ENCODE assay signal across 21 mouse cellular contexts in the genomic region with DNA sequence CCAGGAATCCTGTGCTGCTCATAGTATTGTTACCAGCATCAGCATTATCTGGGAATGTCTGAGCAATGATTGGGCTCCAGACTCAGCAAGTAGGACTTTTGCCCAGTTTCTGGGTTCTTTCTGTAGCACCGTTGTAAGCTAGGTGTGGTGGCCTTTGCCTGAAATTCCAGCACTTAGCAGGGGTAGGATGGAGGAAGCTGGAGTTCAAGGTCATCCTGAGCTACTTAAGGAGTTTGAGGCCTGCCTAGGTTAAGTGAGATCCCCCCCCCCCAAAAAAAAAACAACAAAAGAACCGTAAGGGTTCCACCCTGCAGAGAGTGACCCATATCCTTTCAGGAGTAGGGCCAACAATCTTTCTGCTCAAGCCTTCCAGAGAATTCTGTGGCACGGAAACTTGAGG. TPM values are rescaled to one million over a fixed set of nuclear protein-coding genes. Genes with fewer than 3 reads are reported as not detected.
DNase-seq lines count a peak whose midpoint lies in the region; ATAC-seq and TF ChIP-seq lines count a peak whose summit lies in the region.
"Had no signal": no experiment of that assay in that cellular context is flagged by ENCODE, and none has a peak within 500 bp of the region (broad histone marks: within the 10 kb centered on the region; RNA-seq: fewer than 3 reads in every experiment).

No protein-coding gene starts in this region.

- no peak for TF ChIP-seq EP300 in heart, adult 2 months (IDR thresholded peaks at IDR 0.05; ENCODE audit: insufficient read depth, low read depth, low read length)

- peaks cover 4% of the 10 kb centered on the region; the same call in 1 of the 2 replicates for H3K9me3 ChIP-seq in midbrain, embryonic 13.5 days
- H3K9me3 ChIP-seq: forebrain, embryonic 15.5 days had no signal

- H3K27ac ChIP-seq in heart, adult 2 months = no peak overlapping the region
- no peak overlapping the region for H3K27ac ChIP-seq in midbrain, embryonic 13.5 days
- H3K27ac ChIP-seq: embryonic facial prominence, embryonic 10.5 days; embryonic facial prominence, embryonic 12.5 days; forebrain, embryonic 13.5 days; forebrain, embryonic 15.5 days had no signal

- 43% methylated on average over 3 of the region's 3 CpGs for WGBS in heart, adult 2 months
- 94% methylated on average over 3 of the region's 3 CpGs for WGBS in midbrain, embryonic 13.5 days

- no peaks in the 10 kb centered on the region for H3K79me2 ChIP-seq in heart, adult 2 months (replicated peaks; ENCODE audit: control insufficient read depth, insufficient read depth, low read length)

- H3K27me3 ChIP-seq in heart, adult 2 months (ENCODE audit: control insufficient read depth, insufficient read depth, low read length) = no peaks in the 10 kb centered on the region
- H3K27me3 ChIP-seq in midbrain, embryonic 13.5 days = no peaks in the 10 kb centered on the region
- H3K27me3 ChIP-seq: CH12.LX; embryonic facial prominence, embryonic 12.5 days; forebrain, embryonic 13.5 days; forebrain, embryonic 15.5 days had no signal

- H3K9ac ChIP-seq in heart, adult 2 months (ENCODE audit: low read depth, low read length) = no peak overlapping the region
- no peak overlapping the region for H3K9ac ChIP-seq in midbrain, embryonic 13.5 days (replicated peaks)
- H3K9ac ChIP-seq: embryonic facial prominence, embryonic 12.5 days; forebrain, embryonic 13.5 days; forebrain, embryonic 15.5 days; forebrain, postnatal 0 days had no signal

- H3K4me1 ChIP-seq in heart, adult 2 months (ENCODE audit: control insufficient read depth, insufficient read depth, low read length) = no peaks in the 10 kb centered on the region
- no peaks in the 10 kb centered on the region for H3K4me1 ChIP-seq in midbrain, embryonic 13.5 days (replicated peaks)
- H3K4me1 ChIP-seq: embryonic facial prominence, embryonic 10.5 days; embryonic facial prominence, embryonic 12.5 days; forebrain, embryonic 13.5 days; forebrain, embryonic 15.5 days had no signal

- no peak for ATAC-seq in midbrain, embryonic 13.5 days
- ATAC-seq: CD4-positive, CD25-positive, alpha-beta regulatory T cell, adult 4 months; forebrain, embryonic 13.5 days; forebrain, embryonic 15.5 days; forebrain, postnatal 0 days had no signal

- peak; percentile 52 for DNase-seq in heart, adult 11 months
- DNase-seq in heart, adult 2 months = no peak
- peak; percentile 48 for DNase-seq in ZHBTc4 (ENCODE audit: low read depth, low spot score)
- DNase-seq in ovary, postnatal 10 days (ENCODE audit: low spot score) = no peak
- DNase-seq: adrenal gland, adult 8-10 months; adrenal gland, postnatal 14 days; adrenal gland, postnatal 36 days; B cell, adult 2 months; cerebellum, adult 11-12 months; cerebellum, adult 2 months; cerebellum, adult 9-10 months; cerebellum, postnatal 10 days; cerebellum, postnatal 25 days; forebrain, postnatal 0 days had no signal

- no peak for TF ChIP-seq CTCF in heart, adult 2 months (IDR thresholded peaks at IDR 0.05)

- TF ChIP-seq POLR2A in heart, adult 2 months (IDR thresholded peaks at IDR 0.05; ENCODE audit: insufficient read depth, low read depth, low read length) = no peak

- no peak overlapping the region for H3K4me2 ChIP-seq in midbrain, embryonic 13.5 days (replicated peaks)
- H3K4me2 ChIP-seq: embryonic facial prominence, embryonic 12.5 days; forebrain, embryonic 13.5 days; forebrain, embryonic 15.5 days had no signal

- H3K36me3 ChIP-seq in heart, adult 2 months (ENCODE audit: control insufficient read depth, insufficient read depth, low read length) = no peaks in the 10 kb centered on the region
- peaks cover 40% of the 10 kb centered on the region for H3K36me3 ChIP-seq in midbrain, embryonic 13.5 days

- intact Hi-C loops in heart, adult 2 months (cut with DNase I) = no loop called here

- H3K4me3 ChIP-seq in heart, adult 2 months = no peak overlapping the region
- H3K4me3 ChIP-seq in midbrain, embryonic 13.5 days (replicated peaks) = no peak overlapping the region
- H3K4me3 ChIP-seq: embryonic facial prominence, embryonic 10.5 days; embryonic facial prominence, embryonic 12.5 days; forebrain, embryonic 13.5 days; forebrain, embryonic 15.5 days had no signal

RNA-seq across cellular contexts. Expression of gene Zbtb2, which starts 23.3 kb away (rescaled TPM):
- total RNA-seq in heart, adult 2 months (2021) = 1 to 10 TPM; 4.9 to 6.1 TPM
- polyA plus RNA-seq in heart, adult 2 months (2012; rRNA removed) = 3.5 and 5.9 TPM in 2 replicates
- polyA plus RNA-seq in midbrain, embryonic 13.5 days (2015; fragmentation: Nextera tagmentation; extraction: Ambion mirVana) = 18.6 and 18.7 TPM in 2 replicates

Comparison
In these comparisons a context has a peak if more than half of its experiments do, and no peak if none do; other contexts are left out.
1. DNase-seq: peak in heart, adult 11 months (single experiment) and ZHBTc4 (single experiment); none in heart, adult 2 months (0 of 2) and ovary, postnatal 10 days (single experiment).